Mouse (Mus musculus) fat pad, adult 2 months (tissue): ENCODE measurements around the gene Ambra1.
A peak's percentile ranks its signal among the peaks of the same experiment; 100 is the strongest.

ENCODE experiments used
- DNase-seq: peaks from one replicate; pipeline ENCODE4 v3.0.0-alpha.2; 2011; ENCODE audit warnings: low read depth, low spot score; ENCODE audit errors: extremely low read depth

The Ambra1 gene

GRCm38 (mm10) chr2:91958701-91959457 is 228.9 kb downstream of the Ambra1 start:
- DNase-seq, result no peak

- DNase-seq, result no peak
These were observed 229.8 kb downstream of the Ambra1 start for GRCm38 (mm10) chr2:91959544-91960410.

DNA sequence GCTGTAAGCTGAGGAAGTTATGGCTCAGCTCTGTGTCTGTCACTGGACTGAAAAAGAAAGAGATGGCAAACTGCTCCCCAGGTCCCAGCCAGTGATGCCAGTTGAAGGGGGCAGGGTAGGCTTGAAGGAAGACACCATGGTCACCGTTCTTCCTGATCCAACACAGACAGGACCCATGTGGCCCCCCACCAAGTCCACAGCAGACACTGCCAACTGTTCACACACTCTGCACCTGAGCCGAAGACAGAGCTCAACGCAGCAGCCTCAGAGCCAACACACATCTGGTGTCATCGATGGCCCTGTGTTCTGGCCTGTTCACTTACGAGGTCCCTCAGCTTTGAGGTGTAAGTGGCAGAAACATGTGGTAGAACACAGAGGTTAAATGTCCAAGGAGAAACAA is 230.5 kb downstream of the Ambra1 start:
- no peak for DNase-seq

GRCm38 (mm10) chr2:91961901-91962761 is 232.2 kb downstream of the Ambra1 start:
- peak; percentile 79 for DNase-seq

DNA sequence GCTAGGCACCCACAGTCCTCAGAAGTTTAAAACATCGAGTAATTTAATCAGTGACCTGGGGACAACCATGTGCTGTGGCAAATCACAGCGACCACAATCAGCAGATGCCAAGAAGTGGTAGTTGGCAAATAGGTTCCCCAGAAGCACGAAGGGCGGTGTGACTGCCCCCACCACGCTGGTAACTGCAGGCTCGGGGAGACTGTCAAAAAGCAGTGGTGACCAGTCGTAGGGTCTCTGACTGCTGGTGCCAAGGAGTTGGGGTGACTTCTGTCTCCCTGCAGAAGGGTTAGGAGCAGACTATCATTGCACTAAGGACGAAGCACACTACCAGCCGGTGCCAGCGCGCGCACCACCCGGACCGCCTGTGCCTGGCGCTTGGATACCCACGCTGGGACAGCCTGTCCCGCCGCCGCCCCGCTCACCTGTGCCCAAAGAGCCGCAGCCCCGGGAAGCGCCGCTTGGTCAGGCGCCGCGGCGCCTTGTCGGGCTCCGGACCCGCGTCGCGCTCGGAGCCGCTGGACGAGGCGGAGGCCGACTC is 233.0 kb downstream of the Ambra1 start:
- no peak for DNase-seq

- DNase-seq, result no peak
These were observed 233.6 kb downstream of the Ambra1 start for GRCm38 (mm10) chr2:91963443-91963932.

DNA sequence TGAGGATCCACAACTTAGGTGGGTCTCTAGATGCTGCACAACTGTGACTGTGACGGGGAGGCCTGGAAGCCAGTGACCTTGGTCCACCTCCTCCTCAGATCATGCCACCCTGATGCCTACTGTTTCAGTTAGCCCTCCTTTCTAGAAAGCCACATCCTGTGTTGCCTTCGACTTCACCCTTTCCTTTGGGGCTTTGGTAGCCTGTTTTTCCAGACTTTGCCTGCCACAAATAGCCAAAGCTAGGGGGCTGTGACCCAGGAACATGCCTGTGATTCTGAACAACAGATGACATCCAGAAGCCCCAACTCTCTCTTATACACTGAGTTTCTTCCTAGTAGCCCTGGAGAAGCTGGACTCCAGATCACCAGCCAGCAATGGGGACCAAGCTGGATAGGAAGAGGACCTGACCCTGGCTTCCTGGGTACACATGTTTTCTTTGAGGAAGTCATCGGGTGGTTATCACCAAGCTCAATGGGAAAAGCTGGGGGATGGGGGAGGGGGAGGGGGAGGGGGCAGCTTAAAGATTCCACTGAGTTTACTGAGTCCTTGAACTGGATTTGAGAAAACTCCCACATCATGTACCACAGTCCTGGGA is 234.8 kb downstream of the Ambra1 start:
- DNase-seq, result no peak

DNA sequence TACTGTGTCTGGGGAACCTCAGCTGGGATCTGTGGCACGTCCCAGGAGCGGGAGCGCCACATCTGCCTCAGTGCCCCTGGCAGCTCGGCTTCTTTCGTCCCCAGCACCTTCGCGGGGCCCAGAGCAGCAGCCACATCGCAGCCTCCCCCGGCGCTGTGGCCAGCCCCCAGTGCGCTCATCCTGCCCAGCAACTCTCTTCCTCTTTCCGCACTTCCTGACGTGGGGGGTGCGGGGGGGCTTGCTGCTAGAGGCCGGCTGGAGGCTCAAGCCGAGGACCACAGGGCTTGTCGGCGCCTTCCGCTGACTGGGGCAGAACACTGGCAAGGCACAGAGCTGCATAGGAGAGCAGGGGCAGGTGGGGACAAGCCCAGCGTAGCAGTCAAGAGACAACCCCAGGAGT is 235.5 kb downstream of the Ambra1 start:
- DNase-seq, result no peak

DNA sequence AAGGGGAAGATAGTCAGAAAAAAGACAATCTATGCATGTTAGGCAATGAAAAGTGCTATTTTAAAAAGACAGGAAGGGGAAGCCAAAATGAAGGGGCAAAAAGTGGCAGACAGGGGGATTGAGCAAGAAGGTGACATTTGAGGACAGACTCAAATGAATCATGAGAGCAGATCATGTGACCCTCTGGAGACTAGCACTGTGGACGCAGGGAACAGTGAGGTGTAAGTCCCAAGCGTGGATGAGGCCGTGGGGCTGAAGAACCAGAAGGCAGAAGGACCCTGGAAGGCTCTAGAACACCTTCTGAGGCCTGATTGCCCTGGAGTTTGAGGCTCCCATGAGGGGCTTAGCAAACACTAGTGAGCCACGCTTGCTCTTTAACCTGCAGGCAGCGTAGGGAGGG is 236.4 kb downstream of the Ambra1 start:
- no peak for DNase-seq

- DNase-seq, result no peak
These were observed 238.0 kb downstream of the Ambra1 start for GRCm38 (mm10) chr2:91967962-91968361.
